Mouse (Mus musculus): ENCODE measurements at regions not wholly inside any gene's neighbourhood (a gene's known extent, or its start where the extent isn't known, plus 50 kb on each side); places are given as distances from the start of the nearest gene placed in this dataset.

GRCm38 (mm10) chr17:73034981-73035481 lies 72.8 kb upstream of the Lclat1 start:
- POLR2A ChIA-PET, result interaction anchor here in 1 of 4 experiments (0.9 to 1.0 kb wide), 2 partner anchors 36 to 180 kb away, joined by 3 to 5 read pairs; no protein-coding TSS in a partner anchor
- CTCF ChIA-PET, result no interaction called here

DNA sequence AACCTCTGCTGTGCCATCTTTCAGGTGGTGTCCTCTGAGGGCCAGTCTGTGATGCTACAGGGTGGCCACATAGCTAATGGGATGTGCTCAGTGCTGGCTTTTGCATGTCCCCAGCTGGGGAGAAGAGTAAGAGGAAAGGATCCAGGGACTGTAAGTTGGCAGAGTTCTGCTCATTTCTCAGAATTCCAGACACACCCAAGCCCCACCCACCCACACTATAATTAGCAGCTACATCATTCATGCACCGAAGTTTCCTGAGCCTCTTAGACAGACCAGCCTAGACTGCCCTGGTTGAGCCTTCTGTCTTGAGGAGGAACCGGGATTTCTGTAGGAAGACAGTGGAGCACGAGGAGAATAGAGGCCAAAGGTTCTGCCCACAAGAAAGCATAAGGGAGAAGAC lies 70.9 kb upstream of the Lclat1 start:
- ChIA-PET CTCF (interaction anchor here in 1 of 4 experiments (1.0 kb wide), 1 partner anchor 28 kb away, joined by 3 read pairs; no protein-coding TSS in a partner anchor), POLR2A (interaction anchor here in 3 of 4 experiments (0.5 to 1.1 kb wide), 5 partner anchors 23 to 1235 kb away, joined by 3 to 4 read pairs (median 3); no protein-coding TSS in a partner anchor)

DNA sequence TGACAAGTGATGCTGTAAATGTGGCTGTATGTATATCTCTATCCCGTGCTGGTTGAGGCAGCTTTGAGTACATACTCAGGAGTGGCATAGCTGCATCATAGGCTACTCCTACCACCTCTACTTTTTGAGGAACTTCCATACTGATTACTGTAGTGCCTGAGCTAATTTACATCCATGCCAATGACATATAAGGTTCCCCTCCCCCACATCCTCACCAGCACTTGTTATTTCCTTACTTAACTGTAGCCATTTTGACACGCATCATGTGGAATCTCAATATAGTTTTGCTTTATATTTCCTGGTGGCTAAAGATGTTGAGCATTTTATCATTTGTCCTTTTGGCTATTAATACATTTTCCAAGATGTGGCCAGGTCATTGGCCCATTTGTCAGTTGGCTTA lies 69.2 kb upstream of the Lclat1 start:
- POLR2A ChIA-PET, result no interaction called here
- CTCF ChIA-PET, result no interaction called here

- ChIA-PET POLR2A (interaction anchor here in 1 of 4 experiments (0.7 to 1.0 kb wide), 2 partner anchors 26 to 40 kb away, joined by 3 read pairs; no protein-coding TSS in a partner anchor), CTCF (no interaction called here)
Measured at GRCm38 (mm10) chr17:73044918-73045580, 62.7 kb upstream of the Lclat1 start.

- ChIA-PET CTCF (no interaction called here), POLR2A (interaction anchor here in 1 of 4 experiments (1.1 kb wide), 1 partner anchor 11 kb away, joined by 3 read pairs; no protein-coding TSS in a partner anchor)
Measured at GRCm38 (mm10) chr17:73046985-73047384, 60.8 kb upstream of the Lclat1 start.

DNA sequence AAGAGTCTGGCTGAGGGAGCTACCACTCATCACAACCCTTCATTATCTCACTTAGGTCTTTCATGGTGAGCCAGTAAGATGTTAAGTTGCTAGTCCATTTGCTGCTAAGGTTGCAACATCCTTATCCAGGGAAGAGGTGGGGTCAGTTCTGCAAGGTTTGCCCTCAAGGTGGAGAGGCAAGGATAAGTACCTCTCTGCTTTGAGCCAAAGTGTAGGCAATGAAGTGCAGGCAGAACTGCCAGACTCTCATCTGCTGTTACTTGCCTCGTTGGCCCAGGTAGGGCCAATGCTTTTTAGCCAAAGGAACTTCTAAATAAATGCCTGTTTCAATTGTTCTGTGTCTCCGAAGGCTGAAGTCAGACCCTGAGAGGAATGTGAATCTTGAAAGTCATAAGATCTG lies 59.6 kb upstream of the Lclat1 start:
- ChIA-PET CTCF (interaction anchor here in 1 of 4 experiments (0.6 kb wide), 1 partner anchor 250 kb away, joined by 3 read pairs; no protein-coding TSS in a partner anchor), POLR2A (no interaction called here)

DNA sequence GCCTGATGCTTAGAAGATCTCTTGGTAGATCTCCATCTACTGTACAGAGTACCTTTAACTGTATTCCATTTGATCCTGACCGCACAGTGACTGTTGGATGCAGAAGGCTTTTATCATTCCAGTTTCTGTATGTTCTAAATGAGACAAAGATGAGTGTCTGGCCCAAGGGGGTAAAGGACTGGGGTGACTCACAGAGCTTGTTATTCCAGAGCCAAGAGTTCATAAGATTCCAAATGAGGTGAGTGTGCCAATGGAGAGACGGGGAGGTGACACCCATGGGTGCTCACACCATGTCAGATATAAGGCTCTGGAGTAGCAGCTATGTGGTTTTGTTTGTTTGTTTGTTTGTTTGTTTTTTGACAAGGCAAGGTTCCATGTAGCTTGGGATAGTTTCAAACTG lies 54.8 kb upstream of the Lclat1 start:
- POLR2A ChIA-PET, result interaction anchor here in 1 of 4 experiments (1.1 kb wide), 1 partner anchor 21 kb away, joined by 3 read pairs; no protein-coding TSS in a partner anchor
- CTCF ChIA-PET, result no interaction called here

GRCm38 (mm10) chr17:73053479-73054215 lies 54.1 kb upstream of the Lclat1 start:
- POLR2A ChIA-PET, result interaction anchor here in 2 of 4 experiments (0.6 to 1.6 kb wide), 3 partner anchors 21 to 1798 kb away, joined by 3 to 4 read pairs (median 3); no protein-coding TSS in a partner anchor
- CTCF ChIA-PET, result no interaction called here

- CTCF ChIA-PET, result no interaction called here
- POLR2A ChIA-PET, result interaction anchor here in 2 of 4 experiments (0.5 to 1.6 kb wide), 4 partner anchors 22 to 1799 kb away, joined by 3 to 4 read pairs (median 3); no protein-coding TSS in a partner anchor
Measured at GRCm38 (mm10) chr17:73054226-73054625, 53.6 kb upstream of the Lclat1 start.

- ChIA-PET POLR2A (no interaction called here), CTCF (no interaction called here)
Measured at GRCm38 (mm10) chr17:73055197-73055596, 52.6 kb upstream of the Lclat1 start.

DNA sequence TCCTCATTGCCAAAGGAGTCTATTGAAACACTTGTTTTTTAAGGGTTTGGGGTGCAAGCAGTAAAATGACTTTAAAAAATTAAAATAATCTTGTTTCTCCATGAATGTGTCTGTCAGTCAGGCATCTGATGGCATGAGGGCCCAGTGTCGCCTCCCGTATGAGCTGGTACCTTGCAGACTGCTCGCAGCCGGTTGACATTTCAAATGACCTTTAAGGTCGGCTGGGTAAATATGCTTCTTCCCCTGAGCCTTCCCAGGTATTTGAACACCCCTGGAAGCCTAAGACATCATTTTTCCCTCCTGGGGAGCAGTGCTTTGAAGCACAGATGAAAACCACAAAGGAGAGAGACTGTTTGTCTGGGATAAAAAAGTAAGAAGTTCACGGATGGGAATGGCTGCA lies 52.2 kb upstream of the Lclat1 start:
- CTCF ChIA-PET, result no interaction called here
- POLR2A ChIA-PET, result no interaction called here

DNA sequence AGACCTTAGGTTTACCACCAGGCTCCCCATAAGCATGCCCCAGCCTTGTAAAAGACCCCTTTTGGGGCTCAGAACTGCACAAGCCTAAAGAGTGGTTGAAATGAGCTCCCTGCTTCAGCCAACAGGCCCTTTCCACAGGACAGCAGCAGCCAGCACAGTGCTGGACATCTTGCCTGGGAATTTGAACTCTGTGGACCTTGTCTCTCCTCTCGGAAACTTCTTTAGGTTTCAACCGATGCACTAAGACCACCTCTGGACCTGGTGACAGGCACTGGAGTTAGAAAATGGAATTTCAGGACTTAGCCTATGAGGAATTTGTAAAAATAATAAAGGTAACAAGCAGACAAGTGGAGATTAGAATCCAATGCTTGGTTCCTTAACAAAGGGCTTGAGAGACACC lies 51.2 kb upstream of the Lclat1 start:
- ChIA-PET CTCF (no interaction called here), POLR2A (interaction anchor here in 1 of 4 experiments (0.6 kb wide), 1 partner anchor 38 kb away, joined by 3 read pairs; no protein-coding TSS in a partner anchor)
